In genomic region chr7:112679171-112679512, GRCm38 (mm10) we compare ENCODE assay signal across 7 mouse cellular contexts. TPM values are rescaled to one million over a fixed set of nuclear protein-coding genes. Genes with fewer than 3 reads are reported as not detected.
DNase-seq lines count a peak whose midpoint lies in the region; ATAC-seq lines count a peak whose summit lies in the region.

Tead1 (plus strand) TSS chr7:112679318.

- under 1% methylated on average over 57 of the region's 57 CpGs for WGBS in embryonic facial prominence, embryonic 10.5 days
- 1% methylated on average over 52 of the region's 57 CpGs for WGBS in limb, embryonic 10.5 days
- WGBS in midbrain, embryonic 13.5 days: under 1% methylated on average over 38 of the region's 57 CpGs

- H3K9ac ChIP-seq in midbrain, embryonic 13.5 days (replicated peaks): peak within 1 kb of the TSS; percentile 85

- ATAC-seq in midbrain, embryonic 13.5 days: peak; percentile 84

- peak within 1 kb of the TSS; percentile 95 for H3K4me3 ChIP-seq in embryonic facial prominence, embryonic 10.5 days
- H3K4me3 ChIP-seq in limb, embryonic 10.5 days: peak within 1 kb of the TSS; percentile 96
- H3K4me3 ChIP-seq in midbrain, embryonic 13.5 days (replicated peaks): peak within 1 kb of the TSS; percentile 85

- peaks cover 44% of the 10 kb centered on the region for H3K4me1 ChIP-seq in embryonic facial prominence, embryonic 10.5 days
- H3K4me1 ChIP-seq in limb, embryonic 10.5 days: peaks cover 41% of the 10 kb centered on the region
- peaks cover 35% of the 10 kb centered on the region for H3K4me1 ChIP-seq in midbrain, embryonic 13.5 days (replicated peaks)

- H3K36me3 ChIP-seq in embryonic facial prominence, embryonic 10.5 days (replicated peaks): no peaks in the 10 kb centered on the region
- no peaks in the 10 kb centered on the region for H3K36me3 ChIP-seq in limb, embryonic 10.5 days
- no peaks in the 10 kb centered on the region for H3K36me3 ChIP-seq in midbrain, embryonic 13.5 days

- H3K9me3 ChIP-seq in embryonic facial prominence, embryonic 10.5 days: no peaks in the 10 kb centered on the region
- H3K9me3 ChIP-seq in limb, embryonic 10.5 days (replicated peaks): no peaks in the 10 kb centered on the region
- no peaks in the 10 kb centered on the region for H3K9me3 ChIP-seq in midbrain, embryonic 13.5 days

- peak; percentile 95 to 98 for DNase-seq in adrenal gland, postnatal 4 days (ENCODE audit: low spot score in 2 of 2)
- peak; percentile 97 for DNase-seq in embryonic facial prominence, embryonic 10.5 days (ENCODE audit: low spot score)
- peak; percentile 99 for DNase-seq in heart, adult 11 months
- peak; percentile 84 for DNase-seq in kidney, adult 11 months
- DNase-seq in limb, embryonic 10.5 days (ENCODE audit: low spot score): peak; percentile 100
- peak; percentile 31 to 75 for DNase-seq in spleen, postnatal 10 days (ENCODE audit: low spot score in 2 of 2)

- peak within 1 kb of the TSS; percentile 81 for H3K4me2 ChIP-seq in midbrain, embryonic 13.5 days (replicated peaks)

- peak within 1 kb of the TSS; percentile 98 for H3K27ac ChIP-seq in embryonic facial prominence, embryonic 10.5 days (replicated peaks)
- peak within 1 kb of the TSS; percentile 98 for H3K27ac ChIP-seq in limb, embryonic 10.5 days
- H3K27ac ChIP-seq in midbrain, embryonic 13.5 days: peak within 1 kb of the TSS; percentile 78

- peaks cover 17% of the 10 kb centered on the region for H3K27me3 ChIP-seq in embryonic facial prominence, embryonic 10.5 days (replicated peaks; ENCODE audit: low read depth, poor library complexity, severe bottlenecking)
- peaks cover 13% of the 10 kb centered on the region; the same call in 1 of the 2 replicates for H3K27me3 ChIP-seq in limb, embryonic 10.5 days (ENCODE audit: low read depth, poor library complexity, severe bottlenecking)
- H3K27me3 ChIP-seq in midbrain, embryonic 13.5 days: peaks cover 17% of the 10 kb centered on the region; the same call in 1 of the 2 replicates

RNA-seq across cellular contexts. Expression of gene Tead1, which starts in this region (rescaled TPM):
- total RNA-seq in adrenal gland, postnatal 4 days (2021): 10 to 100 TPM; 66.2 to 74.8 TPM
- 20.2 and 23.5 TPM in 2 replicates for polyA plus RNA-seq in embryonic facial prominence, embryonic 10.5 days (2016; fragmentation: Nextera tagmentation; extraction: Ambion mirVana)
- 12.7 and 17.3 TPM in 2 replicates for polyA plus RNA-seq in limb, embryonic 10.5 days (2016; fragmentation: Nextera tagmentation; extraction: Ambion mirVana)
- 16.9 and 18.9 TPM in 2 replicates for polyA plus RNA-seq in midbrain, embryonic 13.5 days (2015; fragmentation: Nextera tagmentation; extraction: Ambion mirVana)

Comparison
In these comparisons a context has a peak if more than half of its experiments do, and no peak if none do; other contexts are left out.
1. Peak in every context shown above with its lines: DNase-seq, ATAC-seq, H3K4me3 ChIP-seq and H3K27ac ChIP-seq.